Mouse (Mus musculus) Patski (cell line): ENCODE measurements around the gene Rcbtb2. TPM values are rescaled to one million over a fixed set of nuclear protein-coding genes. Genes with fewer than 3 reads are reported as not detected.

ENCODE experiments used
- ATAC-seq: fragments of 100-300 bp; one replicate; pipeline ENCODE4 v1.8.0; 2021
- CTCF ChIA-PET: fragments of 350-600 bp; sonication (Branson Sonifier 250); formaldehyde crosslinking; loops from one replicate; lab custom pipeline; 2022; ENCODE audit warnings: inconsistent platforms; lab: Charles Lee
- POLR2A ChIA-PET: fragments of 350-600 bp; sonication (Branson Sonifier 250); formaldehyde crosslinking; loops from one replicate; lab custom pipeline; 2022; ENCODE audit warnings: antibody characterized with exemption, inconsistent platforms; lab: Charles Lee
- DNase-seq: peaks from one replicate; pipeline ENCODE4 v3.0.0-alpha.2; 2011; ENCODE audit warnings: low read depth, low spot score
- H3K27me3 ChIP-seq: fragments of 371-371 bp; one replicate; pipeline ENCODE4 v1.5.1; 2021
- CTCF ChIP-seq: fragments of 100-300 bp; IDR thresholded peaks from one replicate; pipeline ENCODE4 v1.5.1; 2021
- in situ Hi-C: fragments of 300-500 bp; cut with MboI; formaldehyde crosslinking; loops from 3 replicates; pipeline ENCODE4 v1.11.1; 2018; ENCODE audit warnings: low pct_unique_long_range_greater_than_20kb, mixed read lengths
- polyA plus RNA-seq: library from polyadenylated mRNA; unstranded; gene quantifications from one replicate; pipeline ENCODE4 v1.2.3, GENCODE M21; 2021

The Rcbtb2 gene
- polyA plus RNA-seq, 1 experiment from 2014 or later, result 44.4 TPM

DNA sequence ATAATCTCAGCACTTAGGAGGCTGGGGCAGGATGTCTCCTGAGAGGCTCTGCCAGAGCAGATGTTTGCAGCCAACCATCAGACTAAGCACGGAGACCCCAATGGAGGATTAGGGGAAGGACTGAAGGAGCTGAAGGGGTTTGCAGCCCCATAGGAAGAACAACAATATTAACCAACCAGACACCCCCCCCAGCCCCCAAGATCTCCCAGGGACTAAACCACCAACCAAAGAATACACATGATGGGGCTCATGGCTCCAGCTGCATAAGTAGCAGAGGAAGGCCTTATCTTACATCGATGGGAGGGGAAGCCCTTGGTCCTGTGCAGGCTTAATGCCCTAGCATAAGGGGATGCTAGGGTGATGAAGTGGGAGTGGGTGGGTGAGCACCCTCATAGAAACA lies 6.5 kb upstream of the Rcbtb2 start:
- H3K27me3 ChIP-seq, result no peaks in the 10 kb centered on the region
- DNase-seq, result no peak
- ATAC-seq, result no peak
- POLR2A ChIA-PET, result no interaction called here
- CTCF ChIA-PET, result interaction anchor here (1.2 kb wide), 1 partner anchor 187 kb away, joined by 4 read pairs; no protein-coding TSS in a partner anchor
- no peak for TF ChIP-seq CTCF
- in situ Hi-C loops, result no loop called here

DNA sequence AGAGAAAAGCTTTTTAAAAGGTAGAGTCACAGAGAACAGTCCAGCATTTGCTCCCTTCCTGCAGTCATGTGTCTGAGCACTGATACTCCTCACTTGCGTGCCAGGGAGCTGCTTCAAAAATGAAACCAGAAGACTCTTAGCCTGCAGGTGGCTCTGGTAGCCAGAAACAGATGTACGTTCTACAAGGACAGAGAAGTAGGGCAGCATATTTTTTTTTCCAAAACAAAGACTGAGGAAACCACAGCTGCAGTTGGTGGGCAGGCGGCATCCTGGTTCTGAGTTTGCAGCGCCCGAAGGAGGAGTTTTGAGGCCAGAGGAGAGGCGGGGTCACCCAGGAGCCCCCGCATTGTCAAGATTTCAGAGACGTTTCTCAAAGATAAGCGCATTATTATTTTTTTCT lies 5.9 kb upstream of the Rcbtb2 start:
- in situ Hi-C loops, result no loop called here

DNA sequence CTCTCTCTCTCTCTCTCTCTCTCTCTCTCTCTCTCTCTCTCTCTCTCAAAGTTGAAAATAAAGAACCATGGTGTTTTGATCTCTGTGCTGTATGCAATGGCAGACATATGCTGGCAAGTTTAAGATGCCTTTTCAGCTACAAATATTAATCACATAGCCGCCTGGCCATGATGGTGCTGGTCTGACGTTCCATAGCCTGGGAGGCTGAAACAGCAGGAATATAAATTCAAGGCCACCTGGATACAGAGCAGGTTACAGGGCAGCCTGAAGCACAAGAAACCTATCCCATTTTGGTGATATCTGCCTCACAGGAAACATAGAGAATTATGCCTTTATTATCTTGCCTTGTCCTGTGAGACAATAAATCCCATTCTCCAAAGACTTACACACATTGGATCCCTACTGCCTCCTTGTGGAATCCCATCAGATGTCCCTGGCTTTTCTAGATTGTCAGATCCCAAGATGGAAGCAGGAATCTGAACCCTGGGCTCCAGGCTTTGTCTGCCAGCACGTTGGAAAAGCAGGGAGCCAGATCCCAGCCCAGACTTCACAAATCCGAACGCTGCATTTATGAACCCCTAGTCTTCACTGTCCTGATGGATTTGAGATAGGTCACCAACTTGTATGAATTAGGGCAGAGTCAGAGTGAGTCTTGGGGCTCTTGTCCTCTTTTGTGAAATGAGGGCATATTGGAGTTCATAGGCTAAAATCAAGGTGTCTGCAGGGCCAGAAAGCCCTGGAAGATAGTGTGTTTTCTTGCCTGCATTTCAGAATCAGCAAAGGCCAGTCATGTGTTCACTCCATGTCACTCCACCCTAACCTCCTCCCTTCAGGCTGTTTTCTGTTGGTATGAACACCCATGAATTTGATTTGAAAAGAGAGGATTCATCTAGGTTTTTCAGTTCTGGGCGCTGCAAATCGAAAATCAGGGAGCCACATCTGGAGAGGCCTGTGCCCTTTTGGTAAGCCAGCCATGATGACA lies 5.1 kb upstream of the Rcbtb2 start:
- no peak for TF ChIP-seq CTCF
- ChIA-PET CTCF (no interaction called here), POLR2A (no interaction called here)
- no peak for DNase-seq
- in situ Hi-C loops, result no loop called here
- no peak for ATAC-seq
- no peaks in the 10 kb centered on the region for H3K27me3 ChIP-seq

More for the DNA sequence above, 5.9 kb upstream of the Rcbtb2 start:
- no peak for DNase-seq
- no peak for TF ChIP-seq CTCF
- ChIA-PET POLR2A (no interaction called here), CTCF (interaction anchor here (1.2 kb wide), 1 partner anchor 186 kb away, joined by 4 read pairs; no protein-coding TSS in a partner anchor)
- ATAC-seq, result no peak
- H3K27me3 ChIP-seq, result no peaks in the 10 kb centered on the region

DNA sequence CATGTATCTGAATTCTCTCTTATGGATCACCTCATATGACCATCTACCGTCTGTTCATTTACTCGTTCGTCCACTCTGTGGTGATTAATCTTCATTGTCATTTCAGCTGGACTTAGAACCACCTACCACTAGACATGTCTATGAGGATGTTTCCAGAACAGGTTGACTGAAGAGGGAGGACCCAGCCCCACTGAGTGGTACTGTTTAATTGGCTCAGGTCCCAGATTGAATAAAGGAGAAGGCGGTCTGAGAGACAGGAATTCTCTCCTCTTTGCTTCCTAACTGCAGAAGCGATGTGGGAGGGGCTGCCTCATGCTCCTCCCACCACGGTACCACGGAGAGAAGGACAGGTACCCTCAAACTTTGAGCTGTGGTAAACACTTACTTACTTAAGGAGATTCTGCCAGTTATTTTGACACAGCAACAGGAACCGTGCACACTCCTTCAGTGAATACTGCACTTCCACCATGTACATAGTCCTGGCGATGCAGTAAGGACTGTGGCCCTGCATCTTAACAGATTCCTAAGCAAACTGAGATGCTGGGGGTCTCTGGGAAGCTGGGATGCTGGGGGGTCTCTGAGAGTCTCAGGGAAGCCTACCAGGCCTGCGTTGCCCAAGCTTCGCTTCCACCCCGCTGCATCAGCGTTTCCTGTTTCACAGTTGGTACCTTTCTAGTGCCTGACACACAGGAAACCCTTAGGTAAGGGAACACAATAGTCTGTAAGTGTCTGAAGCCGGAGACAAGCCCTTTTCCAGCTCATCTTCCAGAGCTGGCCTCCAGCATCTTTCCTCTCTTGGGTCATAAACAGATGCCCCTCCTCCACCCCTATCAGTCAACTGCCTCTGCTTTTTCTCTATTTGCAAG lies 4.1 kb upstream of the Rcbtb2 start:
- H3K27me3 ChIP-seq, result no peaks in the 10 kb centered on the region
- POLR2A ChIA-PET, result no interaction called here
- in situ Hi-C loops, result no loop called here

DNA sequence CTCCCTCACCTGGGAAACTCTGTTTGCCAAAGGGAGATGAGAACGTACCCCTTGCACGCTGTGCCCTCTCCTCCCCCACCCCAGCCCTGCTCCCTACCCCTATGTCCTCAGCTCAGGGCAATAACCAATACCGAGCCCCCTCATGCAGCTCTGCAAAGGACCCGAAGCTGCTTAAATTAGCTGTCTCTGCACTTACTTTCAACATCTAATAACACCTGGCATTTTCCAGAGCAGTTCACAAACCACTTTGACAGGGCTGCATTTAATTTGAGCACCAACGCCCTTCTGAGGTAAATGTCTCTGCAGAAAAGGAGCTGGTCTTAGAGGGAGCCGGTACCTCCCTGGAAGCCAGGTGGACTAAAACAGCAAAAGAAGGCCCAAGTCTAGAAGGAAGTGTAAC lies 3.4 kb upstream of the Rcbtb2 start:
- in situ Hi-C loops, result no loop called here
- H3K27me3 ChIP-seq, result no peaks in the 10 kb centered on the region
- ATAC-seq (no peak), DNase-seq (no peak)
- ChIA-PET CTCF (interaction anchor here (0.9 kb wide), 2 partner anchors 10 to 13 kb away, joined by 3 read pairs; no protein-coding TSS in a partner anchor), POLR2A (interaction anchor here (0.7 kb wide), 1 partner anchor 184 kb away, joined by 3 read pairs; no protein-coding TSS in a partner anchor)
- no peak for TF ChIP-seq CTCF

More for the DNA sequence above, 4.1 kb upstream of the Rcbtb2 start:
- ATAC-seq, result no peak
- no peak for TF ChIP-seq CTCF
- DNase-seq, result no peak
- CTCF ChIA-PET, result interaction anchor here (0.6 to 0.9 kb wide), 2 partner anchors 10 to 363 kb away, joined by 3 read pairs; no protein-coding TSS in a partner anchor

DNA sequence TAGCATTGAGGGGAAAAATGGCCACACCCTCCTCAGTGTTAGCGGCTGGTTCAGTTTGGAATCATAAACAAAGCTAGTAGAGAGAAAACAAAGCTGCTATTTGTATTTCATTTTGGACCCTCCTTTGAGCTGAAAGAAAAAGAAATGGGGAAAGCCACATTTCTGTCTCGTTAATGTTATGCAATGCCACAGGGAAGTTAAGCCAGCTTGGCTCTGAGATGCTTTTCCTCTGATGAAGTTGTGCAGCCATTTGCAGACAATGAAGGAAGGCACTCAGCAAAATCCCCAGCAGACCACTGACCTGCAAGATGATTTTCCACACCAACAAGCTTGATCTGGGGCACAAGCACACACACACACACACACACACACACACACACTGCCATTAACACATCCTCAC lies 2.9 kb upstream of the Rcbtb2 start:
- DNase-seq (no peak), ATAC-seq (no peak)
- in situ Hi-C loops, result no loop called here
- TF ChIP-seq CTCF, result no peak
- CTCF ChIA-PET, result interaction anchor here (0.9 kb wide), 1 partner anchor 13 kb away, joined by 3 read pairs; no protein-coding TSS in a partner anchor
- POLR2A ChIA-PET, result interaction anchor here (0.7 kb wide), 1 partner anchor 183 kb away, joined by 3 read pairs; no protein-coding TSS in a partner anchor
- no peaks in the 10 kb centered on the region for H3K27me3 ChIP-seq

DNA sequence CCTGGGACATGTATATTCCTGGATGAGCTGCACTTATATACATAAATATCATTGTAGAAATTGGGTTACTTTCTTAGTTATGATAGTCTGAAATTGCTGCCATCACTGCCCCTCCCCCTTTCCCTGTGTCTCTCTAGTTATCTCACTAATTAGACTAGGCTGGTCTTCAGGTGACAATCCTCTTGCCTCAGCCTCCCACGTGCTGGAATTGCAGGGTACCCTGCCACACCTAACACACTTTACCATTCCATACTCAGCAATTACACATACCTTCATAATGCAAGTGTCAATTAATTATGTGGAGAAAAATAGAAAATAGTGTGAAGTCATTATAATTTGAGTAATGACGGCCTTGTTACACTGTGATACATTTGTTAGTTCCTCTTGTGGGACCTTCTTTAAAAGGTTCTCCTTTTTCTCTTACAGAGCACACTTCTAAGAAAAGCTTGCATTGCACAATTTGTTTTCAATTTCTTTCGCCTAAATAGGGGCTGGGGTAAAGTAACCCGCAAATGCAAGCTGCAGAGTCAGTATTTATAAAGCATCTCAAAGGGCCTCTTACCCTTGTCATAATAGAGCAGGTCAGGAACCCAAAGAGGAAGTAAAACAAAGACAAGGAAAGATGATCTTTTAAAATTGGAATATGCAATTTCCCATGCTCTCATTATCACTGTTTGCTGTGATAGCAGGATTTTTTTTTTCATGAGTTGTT lies 470 bp upstream of the Rcbtb2 start:
- no peak for DNase-seq
- TF ChIP-seq CTCF, result no peak
- ATAC-seq, result no peak
- ChIA-PET POLR2A (no interaction called here), CTCF (interaction anchor here (1.3 to 1.6 kb wide), 3 partner anchors 15 to 352 kb away, joined by 3 to 4 read pairs (median 3); no protein-coding TSS in a partner anchor)
- in situ Hi-C loops, result no loop called here
- H3K27me3 ChIP-seq, result no peaks in the 10 kb centered on the region

DNA sequence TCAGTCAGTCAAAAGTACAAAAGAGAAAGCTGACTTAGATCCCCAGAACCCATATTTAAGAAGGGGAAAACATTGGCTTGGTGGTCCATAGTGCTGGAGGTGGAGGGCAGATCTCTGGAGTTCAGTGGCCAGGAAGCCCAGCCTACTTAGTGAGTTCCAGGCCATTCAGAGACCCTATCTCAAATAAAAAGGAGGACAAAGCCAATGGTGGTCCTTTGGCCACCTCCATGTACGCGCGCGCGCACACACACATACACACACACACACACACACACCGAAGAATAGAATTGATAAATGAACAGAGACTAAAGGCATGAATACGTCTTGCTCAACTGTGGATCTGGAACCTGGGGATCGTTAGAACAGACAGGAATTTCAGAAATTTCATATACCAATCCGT lies 544 bp downstream of the Rcbtb2 start:
- ChIA-PET CTCF (interaction anchor here (1.4 to 1.6 kb wide), 3 partner anchors 16 to 351 kb away, joined by 3 to 4 read pairs (median 3); no protein-coding TSS in a partner anchor), POLR2A (no interaction called here)
- DNase-seq (no peak), ATAC-seq (no peak)
- TF ChIP-seq CTCF, result no peak
- in situ Hi-C loops, result no loop called here
- no peaks in the 10 kb centered on the region for H3K27me3 ChIP-seq

DNA sequence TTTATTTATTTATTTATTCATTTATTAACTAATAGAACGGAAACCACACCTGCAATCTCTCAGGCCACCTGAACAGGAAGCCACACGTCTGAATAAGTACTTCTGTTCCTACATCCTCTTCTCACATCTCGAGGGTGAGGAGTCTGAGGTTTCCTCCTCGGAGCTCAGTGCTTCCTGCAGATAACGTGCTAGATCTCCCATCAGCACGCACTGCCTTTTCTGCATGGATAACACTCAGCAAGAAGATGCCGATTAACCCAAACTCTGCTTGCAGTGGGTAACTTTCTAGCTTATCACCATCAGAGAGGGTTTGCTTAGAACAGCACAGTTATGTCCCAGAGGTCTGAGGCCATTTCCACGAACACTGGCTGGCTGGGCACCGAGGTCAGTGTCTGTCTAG lies 949 bp downstream of the Rcbtb2 start:
- in situ Hi-C loops, result no loop called here
- ChIA-PET CTCF (interaction anchor here (1.4 to 1.5 kb wide), 2 partner anchors 25 to 351 kb away, joined by 3 read pairs; no protein-coding TSS in a partner anchor), POLR2A (no interaction called here)
- no peak for TF ChIP-seq CTCF
- no peaks in the 10 kb centered on the region for H3K27me3 ChIP-seq
- no peak for DNase-seq
- no peak for ATAC-seq
